Mouse (Mus musculus): ENCODE measurements around the gene Tmem199.

- TF ChIP-seq CTCF (IDR thresholded peaks at IDR 0.05; ENCODE audit: low read depth): no peak
- no peak for TF ChIP-seq EP300 (IDR thresholded peaks at IDR 0.05; ENCODE audit: low read depth)
Measured at GRCm38 (mm10) chr11:78502909-78503650, 8.9 kb downstream of the Tmem199 start, which contains the start of gene Sebox.
